Mouse (Mus musculus): ENCODE measurements at regions not wholly inside any gene's neighbourhood (a gene's known extent, or its start where the extent isn't known, plus 50 kb on each side); places are given as distances from the start of the nearest gene placed in this dataset.

- Histone ChIP-seq H3K27ac (ENCODE audit: low read depth, low read length) (no peak overlapping the region), H3K4me3 (ENCODE audit: low read depth, low read length) (no peak overlapping the region), H3K4me1 (ENCODE audit: insufficient read depth) (no peaks in the 10 kb centered on the region), H3K36me3 (ENCODE audit: insufficient read depth) (no peaks in the 10 kb centered on the region), H3K27me3 (ENCODE audit: insufficient read depth, low read length) (no peaks in the 10 kb centered on the region), H3K9ac (no peak overlapping the region), H3K9me3 (ENCODE audit: low read length) (no peaks in the 10 kb centered on the region), H3K4me2 (ENCODE audit: low read depth) (no peak overlapping the region)
- WGBS, result 64% methylated on average over 3 of the region's 3 CpGs
- TF ChIP-seq CTCF (IDR thresholded peaks at IDR 0.05; ENCODE audit: low read depth), result no peak
- DNase-seq (no peak), ATAC-seq (peak; percentile 26)
Observed at GRCm38 (mm10) chr4:8374061-8374460, 135.2 kb upstream of the Car8 start.

DNA sequence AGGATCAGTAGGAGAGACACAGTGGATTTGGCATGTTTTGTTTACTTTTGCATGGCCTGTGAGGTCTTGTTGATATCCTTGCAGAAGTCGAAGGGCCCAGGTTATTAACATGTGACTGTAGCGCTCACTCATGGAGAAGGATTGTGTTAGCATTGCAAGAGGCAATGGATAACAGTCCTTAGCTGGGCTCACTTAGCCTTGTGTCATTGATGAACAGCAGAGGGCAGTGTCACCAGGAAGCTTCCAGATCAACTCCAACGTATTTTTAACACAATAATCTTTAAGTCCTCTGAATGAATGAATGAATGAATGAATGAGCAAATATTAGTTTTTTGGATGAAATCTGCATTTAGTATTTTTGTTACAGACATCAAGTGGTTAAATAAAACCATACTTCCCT lies 133.2 kb upstream of the Car8 start:
- H3K27me3 ChIP-seq (ENCODE audit: insufficient read depth, low read length), result no peaks in the 10 kb centered on the region
- no peak overlapping the region for H3K9ac ChIP-seq
- peak; percentile 47 for TF ChIP-seq CTCF (IDR thresholded peaks at IDR 0.05; ENCODE audit: low read depth)
- no peaks in the 10 kb centered on the region for H3K36me3 ChIP-seq (ENCODE audit: insufficient read depth)
- no peaks in the 10 kb centered on the region for H3K4me1 ChIP-seq (ENCODE audit: insufficient read depth)
- no peaks in the 10 kb centered on the region for H3K9me3 ChIP-seq (ENCODE audit: low read length)
- ATAC-seq, result no peak
- 65% methylated on average over 3 of the region's 3 CpGs for WGBS
- no peak overlapping the region for H3K4me3 ChIP-seq (ENCODE audit: low read depth, low read length)
- no peak overlapping the region for H3K4me2 ChIP-seq (ENCODE audit: low read depth)
- H3K27ac ChIP-seq (ENCODE audit: low read depth, low read length), result no peak overlapping the region
- no peak for DNase-seq

- ATAC-seq, result no peak
- no peak for TF ChIP-seq CTCF (IDR thresholded peaks at IDR 0.05; ENCODE audit: low read depth)
- H3K36me3 ChIP-seq (ENCODE audit: insufficient read depth), result no peaks in the 10 kb centered on the region
- H3K4me3 ChIP-seq (ENCODE audit: low read depth, low read length), result no peak overlapping the region
- H3K4me1 ChIP-seq (ENCODE audit: insufficient read depth), result no peaks in the 10 kb centered on the region
- H3K4me2 ChIP-seq (ENCODE audit: low read depth), result no peak overlapping the region
- no peaks in the 10 kb centered on the region for H3K9me3 ChIP-seq (ENCODE audit: low read length)
- no peaks in the 10 kb centered on the region for H3K27me3 ChIP-seq (ENCODE audit: insufficient read depth, low read length)
- DNase-seq, result no peak
- H3K27ac ChIP-seq (ENCODE audit: low read depth, low read length), result no peak overlapping the region
- no peak overlapping the region for H3K9ac ChIP-seq
- 78% methylated on average over 9 of the region's 9 CpGs for WGBS
Observed at GRCm38 (mm10) chr4:8370786-8371185, 131.9 kb upstream of the Car8 start.

GRCm38 (mm10) chr4:8367487-8368276 lies 128.8 kb upstream of the Car8 start:
- Histone ChIP-seq H3K9me3 (ENCODE audit: low read length) (no peaks in the 10 kb centered on the region), H3K4me1 (ENCODE audit: insufficient read depth) (no peaks in the 10 kb centered on the region), H3K9ac (no peak overlapping the region), H3K36me3 (ENCODE audit: insufficient read depth) (no peaks in the 10 kb centered on the region), H3K4me2 (ENCODE audit: low read depth) (no peak overlapping the region), H3K4me3 (ENCODE audit: low read depth, low read length) (no peak overlapping the region), H3K27me3 (ENCODE audit: insufficient read depth, low read length) (no peaks in the 10 kb centered on the region), H3K27ac (ENCODE audit: low read depth, low read length) (no peak overlapping the region)
- peak; percentile 89 for ATAC-seq
- TF ChIP-seq CTCF (IDR thresholded peaks at IDR 0.05; ENCODE audit: low read depth), result peak; percentile 87
- 57% methylated on average over 13 of the region's 13 CpGs for WGBS
- DNase-seq, result peak; percentile 84

DNA sequence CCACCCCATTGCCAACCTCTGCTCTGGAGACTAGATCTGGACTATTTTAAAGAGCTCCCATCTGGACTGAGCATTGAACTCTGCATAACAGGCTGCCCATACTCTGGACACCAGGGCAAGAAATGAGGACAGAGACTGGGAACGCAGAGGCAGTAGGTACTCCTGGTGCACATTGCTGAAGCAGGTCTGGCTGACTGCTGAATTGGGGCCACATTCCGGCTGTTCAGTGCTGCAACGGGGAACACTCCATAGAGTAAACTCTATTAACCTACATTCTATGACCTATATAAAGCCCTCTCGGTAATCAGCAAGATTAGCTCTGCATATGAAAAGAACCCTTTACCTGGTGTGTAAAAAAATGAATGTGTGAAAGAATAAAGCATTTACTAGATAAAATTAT lies 128.1 kb upstream of the Car8 start:
- DNase-seq, result no peak
- no peaks in the 10 kb centered on the region for H3K4me1 ChIP-seq (ENCODE audit: insufficient read depth)
- no peak overlapping the region for H3K27ac ChIP-seq (ENCODE audit: low read depth, low read length)
- TF ChIP-seq CTCF (IDR thresholded peaks at IDR 0.05; ENCODE audit: low read depth), result no peak
- H3K27me3 ChIP-seq (ENCODE audit: insufficient read depth, low read length), result no peaks in the 10 kb centered on the region
- no peak for ATAC-seq
- no peak overlapping the region for H3K4me2 ChIP-seq (ENCODE audit: low read depth)
- H3K9me3 ChIP-seq (ENCODE audit: low read length), result no peaks in the 10 kb centered on the region
- H3K36me3 ChIP-seq (ENCODE audit: insufficient read depth), result no peaks in the 10 kb centered on the region
- WGBS, result 51% methylated on average over 4 of the region's 4 CpGs
- no peak overlapping the region for H3K4me3 ChIP-seq (ENCODE audit: low read depth, low read length)
- no peak overlapping the region for H3K9ac ChIP-seq

GRCm38 (mm10) chr4:8362409-8362808 lies 123.6 kb upstream of the Car8 start:
- peak; percentile 22 for DNase-seq
- H3K9ac ChIP-seq, result no peak overlapping the region
- TF ChIP-seq CTCF (IDR thresholded peaks at IDR 0.05; ENCODE audit: low read depth), result no peak
- no peak overlapping the region for H3K4me3 ChIP-seq (ENCODE audit: low read depth, low read length)
- no peak overlapping the region for H3K27ac ChIP-seq (ENCODE audit: low read depth, low read length)
- H3K4me1 ChIP-seq (ENCODE audit: insufficient read depth), result no peaks in the 10 kb centered on the region
- no peak overlapping the region for H3K4me2 ChIP-seq (ENCODE audit: low read depth)
- WGBS, result 27% methylated on average over 4 of the region's 4 CpGs
- no peaks in the 10 kb centered on the region for H3K36me3 ChIP-seq (ENCODE audit: insufficient read depth)
- ATAC-seq, result peak; percentile 61
- H3K9me3 ChIP-seq (ENCODE audit: low read length), result no peaks in the 10 kb centered on the region
- H3K27me3 ChIP-seq (ENCODE audit: insufficient read depth, low read length), result no peaks in the 10 kb centered on the region

DNA sequence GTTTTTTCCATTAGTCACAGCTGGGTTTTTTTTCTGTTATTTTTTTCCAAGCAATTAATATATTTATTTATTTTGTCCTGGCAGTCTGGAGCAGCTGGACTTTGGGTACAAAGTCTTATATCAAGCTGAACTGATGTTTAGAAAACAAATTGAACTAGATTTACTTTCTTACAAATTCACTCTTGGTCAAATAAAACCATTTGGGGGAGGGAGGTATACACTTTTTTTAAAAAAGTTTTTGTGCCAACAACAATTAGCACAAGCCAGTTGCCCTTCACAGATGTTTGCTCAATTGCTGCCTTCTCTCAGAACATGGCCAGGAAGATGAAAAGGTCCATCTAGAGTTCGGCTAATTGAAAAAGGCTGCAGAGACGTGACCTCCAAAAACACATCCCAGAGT lies 123.1 kb upstream of the Car8 start:
- no peak for TF ChIP-seq CTCF (IDR thresholded peaks at IDR 0.05; ENCODE audit: low read depth)
- H3K27ac ChIP-seq (ENCODE audit: low read depth, low read length), result no peak overlapping the region
- no peak for DNase-seq
- H3K4me2 ChIP-seq (ENCODE audit: low read depth), result no peak overlapping the region
- ATAC-seq, result no peak
- H3K27me3 ChIP-seq (ENCODE audit: insufficient read depth, low read length), result no peaks in the 10 kb centered on the region
- no peaks in the 10 kb centered on the region for H3K4me1 ChIP-seq (ENCODE audit: insufficient read depth)
- WGBS, result 36% methylated on average over 2 of the region's 2 CpGs
- H3K4me3 ChIP-seq (ENCODE audit: low read depth, low read length), result no peak overlapping the region
- no peak overlapping the region for H3K9ac ChIP-seq
- no peaks in the 10 kb centered on the region for H3K9me3 ChIP-seq (ENCODE audit: low read length)
- H3K36me3 ChIP-seq (ENCODE audit: insufficient read depth), result no peaks in the 10 kb centered on the region
